Mouse (Mus musculus): Measurements from ENCODE around the gene Fndc3b. TPM values are rescaled to one million over a fixed set of nuclear protein-coding genes. Genes with fewer than 3 reads are reported as not detected.
A peak's percentile ranks its signal among the peaks of the same experiment; 100 is the strongest.

Fndc3b gene
- polyA plus RNA-seq, 1 experiment from 2014 or later, result 24.5 TPM

DNA sequence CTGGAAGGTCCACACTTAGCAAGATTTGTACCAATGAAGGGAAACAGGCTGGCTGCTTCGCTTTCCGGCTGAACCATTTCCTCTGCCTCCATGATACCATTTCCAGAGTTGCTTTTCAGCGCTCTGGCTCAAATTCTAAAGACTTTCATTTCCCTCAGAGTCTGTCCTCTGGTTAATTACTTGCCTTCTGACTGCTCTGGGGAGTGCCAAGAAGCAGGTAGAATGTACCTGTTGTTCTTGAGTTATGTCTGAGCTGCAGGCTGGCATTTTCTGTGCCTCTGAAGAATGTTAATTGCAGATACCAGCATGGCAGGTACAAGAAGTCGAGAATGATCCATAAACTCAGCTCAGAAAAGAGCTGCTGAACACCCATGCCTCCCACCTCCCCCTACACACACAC, 100.6 kb downstream of the Fndc3b start:
- Histone ChIP-seq H3K27ac (no peak overlapping the region), H3K4me1 (peaks cover 22% of the 10 kb centered on the region), H3K36me3 (no peaks in the 10 kb centered on the region), H3K4me2 (no peak overlapping the region), H3K9me3 (no peaks in the 10 kb centered on the region), H3K9ac (no peak overlapping the region), H3K27me3 (replicated peaks) (no peaks in the 10 kb centered on the region), H3K4me3 (replicated peaks) (no peak overlapping the region)
- 70% methylated on average over 4 of the region's 4 CpGs for WGBS
- no peak for ATAC-seq (ENCODE audit: insufficient read depth, low FRiP score, low read depth)

DNA sequence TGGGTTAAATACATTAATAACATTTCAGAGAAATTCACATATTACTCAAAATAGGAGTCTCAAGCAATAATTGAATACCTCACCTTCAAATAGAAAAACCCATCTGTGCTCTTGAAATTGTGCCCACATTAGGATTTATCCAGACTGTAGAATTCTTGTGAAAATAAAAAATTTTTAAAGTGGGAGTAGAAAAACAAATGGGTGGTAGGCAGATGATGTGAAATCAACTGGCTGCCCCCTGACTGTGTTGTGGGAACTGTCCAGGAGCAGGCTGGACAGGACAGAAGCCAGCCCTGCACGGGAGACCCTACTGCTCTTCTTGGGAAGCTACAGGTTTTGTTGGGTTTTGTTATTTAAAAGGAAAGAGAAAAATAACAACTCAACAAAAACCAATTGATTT, 101.0 kb downstream of the Fndc3b start:
- H3K27ac ChIP-seq, result no peak overlapping the region
- no peak for ATAC-seq (ENCODE audit: insufficient read depth, low FRiP score, low read depth)
- no peaks in the 10 kb centered on the region for H3K36me3 ChIP-seq
- no peak overlapping the region for H3K4me3 ChIP-seq (replicated peaks)
- H3K9me3 ChIP-seq, result no peaks in the 10 kb centered on the region
- no peak overlapping the region for H3K4me2 ChIP-seq
- no peak overlapping the region for H3K9ac ChIP-seq
- no peaks in the 10 kb centered on the region for H3K27me3 ChIP-seq (replicated peaks)
- 65% methylated on average over 1 of the region's 1 CpGs for WGBS
- H3K4me1 ChIP-seq, result peaks cover 20% of the 10 kb centered on the region

DNA sequence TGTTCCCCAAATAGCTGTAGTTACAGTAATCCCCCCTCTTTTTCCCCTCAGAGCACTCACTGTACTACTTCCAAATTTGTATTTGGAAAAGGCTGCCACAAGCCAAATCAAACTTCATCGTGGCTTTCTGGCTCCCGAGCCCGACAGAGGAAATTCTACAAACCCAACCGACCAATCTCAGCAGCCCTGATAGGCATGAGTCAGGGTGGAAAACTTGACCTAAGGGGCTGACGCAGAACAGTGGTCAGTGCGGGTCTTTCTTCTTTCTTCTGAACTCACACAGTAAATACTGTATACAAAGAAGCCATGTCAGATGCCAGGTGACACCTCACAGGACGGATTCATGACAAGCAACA, 103.3 kb downstream of the Fndc3b start:
- no peak overlapping the region for H3K9ac ChIP-seq
- H3K36me3 ChIP-seq, result no peaks in the 10 kb centered on the region
- H3K4me1 ChIP-seq, result peaks cover 24% of the 10 kb centered on the region
- H3K27me3 ChIP-seq (replicated peaks), result no peaks in the 10 kb centered on the region
- H3K4me2 ChIP-seq, result no peak overlapping the region
- H3K9me3 ChIP-seq, result no peaks in the 10 kb centered on the region
- ATAC-seq (ENCODE audit: insufficient read depth, low FRiP score, low read depth), result no peak
- H3K4me3 ChIP-seq (replicated peaks), result no peak overlapping the region
- peak overlapping the region; percentile 80 for H3K27ac ChIP-seq
- WGBS, result 37% methylated on average over 7 of the region's 7 CpGs

DNA sequence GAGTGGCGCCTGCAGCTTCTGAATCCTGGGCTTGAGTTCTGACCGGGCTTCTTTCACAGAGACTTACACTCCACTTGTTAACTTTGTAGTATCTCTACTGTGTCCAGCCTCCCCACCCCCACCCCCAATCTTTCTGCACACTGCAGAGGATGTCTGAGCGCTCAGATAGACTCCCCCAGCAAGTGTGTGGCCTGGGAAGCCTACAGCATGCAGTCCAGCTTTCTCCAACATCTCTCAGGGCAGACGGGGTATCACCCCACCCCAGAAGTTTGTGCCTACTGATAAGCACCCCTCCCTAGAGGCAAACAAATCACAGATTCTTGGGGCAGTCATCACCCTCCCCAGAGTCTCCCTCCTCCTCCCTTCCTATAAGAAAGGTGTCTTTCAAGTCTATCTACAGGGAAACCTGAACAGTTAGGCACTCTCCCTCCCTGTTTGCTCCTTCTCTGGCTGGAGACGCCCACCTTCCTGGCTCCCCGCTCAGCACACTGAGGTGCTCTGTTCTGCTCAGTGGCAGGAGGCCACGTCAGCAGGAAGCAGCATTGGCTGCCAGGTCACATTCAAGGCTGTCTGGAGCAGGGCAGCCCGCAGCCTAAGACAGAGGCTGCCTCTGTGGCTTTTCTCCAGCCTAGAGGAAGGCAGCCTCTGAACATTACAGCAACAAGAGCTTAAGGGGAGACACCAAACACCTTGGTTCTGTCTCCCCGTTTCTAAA, 103.9 kb downstream of the Fndc3b start:
- no peak overlapping the region for H3K9ac ChIP-seq

DNA sequence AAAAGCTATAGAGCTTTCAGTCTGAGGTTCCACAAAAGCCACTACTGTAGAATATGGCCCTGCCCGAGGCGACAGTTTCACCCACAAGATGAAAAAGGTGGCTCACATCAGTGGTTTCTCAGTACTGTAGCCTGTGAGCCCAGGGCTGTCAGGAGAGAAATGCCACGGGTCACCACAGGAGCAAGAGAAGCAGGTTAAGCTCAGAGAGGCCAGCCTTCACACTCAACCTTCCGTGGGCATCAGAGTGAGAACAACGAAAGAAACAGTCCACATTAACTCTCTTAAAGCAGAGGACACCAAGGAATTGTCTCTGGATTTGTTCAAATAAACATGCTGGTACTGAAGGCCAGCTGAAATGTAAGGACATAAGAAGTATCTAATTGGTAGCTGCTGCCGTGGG, 104.5 kb downstream of the Fndc3b start:
- WGBS, result 79% methylated on average over 6 of the region's 6 CpGs
- Histone ChIP-seq H3K4me2 (no peak overlapping the region), H3K9me3 (no peaks in the 10 kb centered on the region), H3K4me3 (replicated peaks) (no peak overlapping the region), H3K27ac (peak overlapping the region; percentile 80), H3K4me1 (peaks cover 25% of the 10 kb centered on the region), H3K27me3 (replicated peaks) (no peaks in the 10 kb centered on the region), H3K9ac (no peak overlapping the region), H3K36me3 (no peaks in the 10 kb centered on the region)
- no peak for ATAC-seq (ENCODE audit: insufficient read depth, low FRiP score, low read depth)

More for the DNA sequence above, 103.9 kb downstream of the Fndc3b start:
- Histone ChIP-seq H3K9me3 (no peaks in the 10 kb centered on the region), H3K36me3 (no peaks in the 10 kb centered on the region), H3K4me2 (no peak overlapping the region), H3K27me3 (replicated peaks) (no peaks in the 10 kb centered on the region), H3K4me1 (peaks cover 25% of the 10 kb centered on the region), H3K4me3 (replicated peaks) (no peak overlapping the region), H3K27ac (peak overlapping the region; percentile 80)
- 35% methylated on average over 9 of the region's 9 CpGs for WGBS
- peak; percentile 93 for ATAC-seq (ENCODE audit: insufficient read depth, low FRiP score, low read depth)

DNA sequence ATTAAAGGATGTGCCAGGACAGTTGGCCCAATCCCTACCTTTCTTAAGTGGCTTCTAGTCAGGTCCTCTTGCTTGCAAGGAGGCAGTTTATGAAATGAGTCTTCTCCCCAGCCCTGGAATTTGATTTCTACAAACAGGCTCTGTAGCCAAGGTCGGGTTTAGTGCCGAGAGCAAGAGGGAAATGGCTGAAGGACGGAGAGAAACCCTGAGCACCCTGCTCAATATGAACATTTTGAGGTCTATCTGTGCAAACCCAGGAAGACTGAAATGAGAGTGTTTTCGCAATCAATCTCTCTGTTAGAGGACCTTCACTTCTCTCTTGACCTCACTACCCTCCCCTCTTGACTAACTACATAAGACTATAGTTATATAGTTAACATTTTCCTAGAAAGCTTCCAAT, 105.5 kb downstream of the Fndc3b start:
- ATAC-seq (ENCODE audit: insufficient read depth, low FRiP score, low read depth), result no peak
- Histone ChIP-seq H3K4me2 (no peak overlapping the region), H3K9me3 (no peaks in the 10 kb centered on the region), H3K9ac (no peak overlapping the region), H3K4me3 (replicated peaks) (no peak overlapping the region), H3K27me3 (replicated peaks) (no peaks in the 10 kb centered on the region), H3K4me1 (peaks cover 32% of the 10 kb centered on the region), H3K36me3 (no peaks in the 10 kb centered on the region), H3K27ac (no peak overlapping the region)
- WGBS, result 84% methylated on average over 4 of the region's 4 CpGs

DNA sequence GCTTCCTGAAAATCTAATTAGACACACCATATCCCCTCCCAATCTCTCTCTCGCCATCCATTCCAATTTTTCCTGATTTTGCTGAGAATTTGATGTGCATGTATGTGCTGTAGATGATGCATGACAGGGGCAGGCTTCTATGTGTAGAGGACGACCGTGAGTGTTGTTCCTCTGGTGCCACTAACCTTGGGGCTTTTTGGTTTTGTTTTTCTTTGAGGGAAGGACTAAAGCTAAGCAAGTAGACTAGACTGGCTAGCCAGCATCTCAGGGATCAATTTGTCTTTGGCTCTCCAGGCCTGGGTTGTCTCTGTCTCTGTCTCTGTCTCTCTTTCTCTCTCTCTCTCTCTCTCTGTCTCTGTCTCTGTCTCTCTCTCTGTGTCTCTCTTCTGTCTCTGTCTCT, 106.0 kb downstream of the Fndc3b start:
- H3K4me1 ChIP-seq, result peaks cover 37% of the 10 kb centered on the region
- H3K36me3 ChIP-seq, result no peaks in the 10 kb centered on the region
- no peak overlapping the region for H3K27ac ChIP-seq
- no peaks in the 10 kb centered on the region for H3K9me3 ChIP-seq
- H3K9ac ChIP-seq, result no peak overlapping the region
- ATAC-seq (ENCODE audit: insufficient read depth, low FRiP score, low read depth), result no peak
- H3K4me3 ChIP-seq (replicated peaks), result no peak overlapping the region
- no peaks in the 10 kb centered on the region for H3K27me3 ChIP-seq (replicated peaks)
- 91% methylated on average over 3 of the region's 3 CpGs for WGBS
- H3K4me2 ChIP-seq, result no peak overlapping the region

DNA sequence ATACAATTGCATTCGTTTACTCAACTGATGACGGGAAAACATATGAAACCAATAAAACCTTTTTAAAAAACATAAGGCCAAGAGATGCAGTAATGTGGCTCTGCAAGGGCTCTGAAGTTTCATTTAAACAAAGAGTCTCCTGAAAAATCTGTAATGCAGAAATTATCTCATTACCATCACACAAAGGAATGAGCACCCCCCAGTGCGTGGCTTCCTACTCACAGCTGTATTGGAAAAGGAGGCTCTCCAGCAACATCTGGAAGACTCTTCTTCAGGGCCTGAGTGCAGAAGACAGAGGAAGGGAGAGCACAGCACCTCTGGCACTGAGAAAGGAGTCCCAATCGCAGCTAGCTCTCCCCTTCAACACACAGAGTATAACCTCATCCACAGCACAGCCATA, 106.5 kb downstream of the Fndc3b start:
- ATAC-seq (ENCODE audit: insufficient read depth, low FRiP score, low read depth), result no peak
- H3K4me3 ChIP-seq (replicated peaks), result no peak overlapping the region
- H3K9ac ChIP-seq, result no peak overlapping the region
- no peaks in the 10 kb centered on the region for H3K9me3 ChIP-seq
- WGBS, result 80% methylated on average over 4 of the region's 4 CpGs
- no peak overlapping the region for H3K27ac ChIP-seq
- H3K36me3 ChIP-seq, result no peaks in the 10 kb centered on the region
- H3K4me1 ChIP-seq, result peaks cover 38% of the 10 kb centered on the region
- no peaks in the 10 kb centered on the region for H3K27me3 ChIP-seq (replicated peaks)
- H3K4me2 ChIP-seq, result no peak overlapping the region

DNA sequence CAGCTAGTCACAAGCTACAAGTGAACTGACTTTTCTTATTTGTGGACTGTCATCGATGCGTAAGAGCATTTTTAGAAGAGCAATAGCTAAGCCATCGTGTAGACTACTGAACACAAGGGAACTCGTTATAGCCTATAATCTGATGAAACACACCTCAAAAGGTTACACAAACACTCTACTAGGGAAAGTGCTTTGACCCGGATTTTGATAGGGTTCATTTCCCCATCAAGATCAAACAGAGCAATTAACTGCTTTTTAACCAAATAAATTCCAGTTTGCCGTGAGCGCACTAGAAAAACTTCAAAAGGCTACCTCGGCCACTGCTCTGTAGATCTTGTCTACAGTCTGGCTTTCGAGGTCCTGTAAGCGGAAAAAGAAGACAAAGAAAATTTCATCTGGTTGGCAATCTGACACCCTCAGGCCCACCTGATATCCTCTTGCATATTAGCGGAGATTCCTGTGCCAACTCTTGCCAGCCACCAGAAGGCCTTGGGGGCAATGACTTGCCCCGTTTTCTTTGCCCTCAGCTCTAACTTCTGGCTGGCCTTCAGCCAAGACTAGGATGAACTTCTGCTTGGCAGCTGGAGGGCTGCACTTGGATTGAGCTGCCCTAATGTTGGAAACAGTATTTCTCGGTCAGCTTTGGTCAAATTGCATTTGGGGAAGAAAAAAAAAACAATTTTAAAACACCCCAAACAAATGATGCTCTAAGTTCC, 107.0 kb downstream of the Fndc3b start:
- Histone ChIP-seq H3K4me3 (replicated peaks) (no peak overlapping the region), H3K36me3 (no peaks in the 10 kb centered on the region), H3K4me1 (peaks cover 39% of the 10 kb centered on the region), H3K9ac (no peak overlapping the region), H3K4me2 (no peak overlapping the region), H3K27me3 (replicated peaks) (no peaks in the 10 kb centered on the region), H3K9me3 (no peaks in the 10 kb centered on the region), H3K27ac (no peak overlapping the region)
- WGBS, result 59% methylated on average over 13 of the region's 13 CpGs
- ATAC-seq (ENCODE audit: insufficient read depth, low FRiP score, low read depth), result no peak

DNA sequence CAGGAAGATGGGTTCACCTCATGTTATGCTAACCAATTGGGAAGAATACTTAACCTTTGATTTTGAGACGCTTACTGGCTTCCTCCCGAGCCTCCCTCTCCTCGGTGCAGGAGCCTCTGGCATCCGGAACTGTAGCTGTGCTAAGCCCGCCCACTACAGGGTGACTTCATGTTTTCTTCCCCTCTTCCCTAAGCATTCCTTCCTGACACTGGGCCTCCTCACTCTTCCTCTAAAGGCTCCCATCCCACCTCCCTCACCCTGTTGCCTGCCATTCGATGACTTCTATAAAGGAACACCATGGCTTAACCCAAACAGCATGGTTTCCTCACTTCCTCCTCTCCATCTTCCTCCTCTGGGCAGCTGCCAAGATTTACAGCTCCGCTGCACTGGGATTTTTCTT, 110.5 kb downstream of the Fndc3b start:
- Histone ChIP-seq H3K4me2 (0 out of 2 replicates have a peak overlapping the region, but pooled peaks have one; percentile 13), H3K9me3 (no peaks in the 10 kb centered on the region), H3K4me1 (peaks cover 24% of the 10 kb centered on the region), H3K27ac (no peak overlapping the region; the same call in 1 of the 2 replicates), H3K9ac (no peak overlapping the region), H3K36me3 (no peaks in the 10 kb centered on the region), H3K4me3 (replicated peaks) (no peak overlapping the region), H3K27me3 (replicated peaks) (no peaks in the 10 kb centered on the region)
- ATAC-seq (ENCODE audit: insufficient read depth, low FRiP score, low read depth), result no peak
- 42% methylated on average over 7 of the region's 7 CpGs for WGBS

DNA sequence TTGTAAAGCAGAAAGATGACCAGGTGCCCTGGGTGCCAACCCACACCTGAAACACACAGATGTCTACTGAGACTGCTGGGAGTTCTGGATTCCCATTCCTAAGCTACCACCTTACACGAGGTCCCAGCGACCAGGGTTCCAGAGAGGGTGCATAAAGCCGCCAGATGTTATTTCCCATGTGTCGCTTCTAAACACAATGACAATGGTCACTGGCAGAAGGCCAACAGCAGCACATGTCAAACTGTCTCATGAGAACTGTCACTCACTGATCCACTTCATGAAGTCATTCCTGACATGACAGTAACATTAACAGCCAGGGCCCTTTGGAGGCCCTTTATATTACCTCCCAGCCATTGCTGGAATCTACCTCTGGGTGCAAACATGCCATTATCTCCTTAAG, 110.9 kb downstream of the Fndc3b start:
- H3K4me3 ChIP-seq (replicated peaks), result no peak overlapping the region
- no peak overlapping the region for H3K27ac ChIP-seq
- peaks cover 24% of the 10 kb centered on the region for H3K4me1 ChIP-seq
- WGBS, result 69% methylated on average over 4 of the region's 4 CpGs
- no peaks in the 10 kb centered on the region for H3K9me3 ChIP-seq
- H3K9ac ChIP-seq, result no peak overlapping the region
- no peaks in the 10 kb centered on the region for H3K27me3 ChIP-seq (replicated peaks)
- H3K36me3 ChIP-seq, result no peaks in the 10 kb centered on the region
- ATAC-seq (ENCODE audit: insufficient read depth, low FRiP score, low read depth), result no peak
- H3K4me2 ChIP-seq, result no peak overlapping the region

DNA sequence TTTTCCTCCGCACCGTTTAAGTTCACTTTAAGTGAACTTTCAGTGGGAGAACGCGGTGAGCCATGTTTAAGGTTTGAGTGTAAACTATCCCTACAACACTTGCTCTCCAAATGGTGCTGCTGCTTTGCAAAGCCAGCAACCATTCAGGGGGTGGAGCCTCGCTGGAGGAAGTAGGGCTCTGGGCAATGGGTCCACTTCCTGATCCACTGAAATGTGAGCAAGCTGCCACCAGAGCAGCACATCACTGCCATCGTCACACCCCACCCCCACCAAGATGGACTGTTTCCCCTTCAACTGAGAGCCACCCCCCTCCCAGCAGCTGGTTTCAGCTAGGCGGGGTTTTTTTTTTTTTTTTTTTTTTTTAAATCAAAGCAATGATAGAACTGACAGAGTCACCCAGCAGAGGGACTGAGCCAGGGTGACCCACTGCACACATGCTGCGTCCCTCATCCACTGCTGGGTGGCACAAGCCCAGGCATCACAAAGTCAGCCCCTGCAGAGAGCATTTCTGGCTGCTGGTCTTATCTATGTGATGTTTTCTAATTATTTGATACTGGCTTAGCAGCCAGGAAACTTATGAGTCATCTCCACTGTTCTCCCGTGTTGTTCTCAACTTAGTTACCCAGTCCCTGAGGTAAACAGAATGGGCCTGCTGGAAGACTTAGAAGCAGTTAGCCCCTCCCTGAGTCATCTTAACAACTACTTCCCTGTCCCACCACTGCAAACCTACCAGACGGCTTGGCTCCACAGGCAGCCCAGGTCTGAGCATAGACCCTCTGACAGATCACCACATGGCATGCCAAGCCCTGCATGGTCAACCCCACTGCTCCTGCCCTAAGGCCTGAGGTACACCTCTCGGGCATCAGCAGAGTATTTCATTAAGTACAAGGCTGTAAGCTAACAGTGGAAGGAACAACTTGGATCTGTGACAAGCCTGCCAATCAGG, 112.4 kb downstream of the Fndc3b start:
- Histone ChIP-seq H3K27ac (no peak overlapping the region), H3K4me1 (peaks cover 20% of the 10 kb centered on the region), H3K4me2 (no peak overlapping the region), H3K27me3 (replicated peaks) (no peaks in the 10 kb centered on the region), H3K9me3 (no peaks in the 10 kb centered on the region), H3K9ac (no peak overlapping the region), H3K4me3 (replicated peaks) (no peak overlapping the region), H3K36me3 (no peaks in the 10 kb centered on the region)
- 70% methylated on average over 11 of the region's 11 CpGs for WGBS
- ATAC-seq (ENCODE audit: insufficient read depth, low FRiP score, low read depth), result no peak
